22 mouse cellular contexts compared by ENCODE assay signal in genomic region chr14:17733779-17734137, GRCm38 (mm10).
DNase-seq lines count a peak whose midpoint lies in the region; ATAC-seq and TF ChIP-seq lines count a peak whose summit lies in the region.
"Had no signal": no experiment of that assay in that cellular context is flagged by ENCODE, and none has a peak within 500 bp of the region (broad histone marks: within the 10 kb centered on the region; RNA-seq: fewer than 3 reads in every experiment).

No protein-coding gene starts in this region.

- peak; percentile 67 for ATAC-seq in midbrain, embryonic 14.5 days (ENCODE audit: low FRiP score, low TSS enrichment)
- ATAC-seq: forebrain, postnatal 0 days had no signal

- no peaks in the 10 kb centered on the region for H3K27me3 ChIP-seq in cerebellum, adult 2 months (ENCODE audit: control insufficient read depth, insufficient read depth, low read length)
- no peaks in the 10 kb centered on the region for H3K27me3 ChIP-seq in midbrain, embryonic 14.5 days (ENCODE audit: control insufficient read depth, insufficient read depth, low read length)
- H3K27me3 ChIP-seq: hindbrain, embryonic 13.5 days; kidney, embryonic 15.5 days; liver, embryonic 13.5 days had no signal

- no peaks in the 10 kb centered on the region for H3K9me3 ChIP-seq in midbrain, embryonic 14.5 days (ENCODE audit: control insufficient read depth, low read length)
- H3K9me3 ChIP-seq: hindbrain, embryonic 13.5 days; kidney, embryonic 15.5 days; liver, embryonic 13.5 days had no signal

- TF ChIP-seq POLR2A in cerebellum, adult 2 months (IDR thresholded peaks at IDR 0.05; ENCODE audit: borderline replicate concordance, insufficient read depth, low read length), result no peak

- TF ChIP-seq CTCF in cerebellum, adult 2 months (IDR thresholded peaks at IDR 0.05; ENCODE audit: borderline replicate concordance, insufficient read depth, low read depth, low read length), result no peak

- no peak overlapping the region for H3K4me2 ChIP-seq in midbrain, embryonic 14.5 days (ENCODE audit: low read length)
- H3K4me2 ChIP-seq: hindbrain, embryonic 13.5 days; kidney, embryonic 15.5 days; liver, embryonic 13.5 days had no signal

- intact Hi-C loops in left cerebral cortex, postnatal 4 days (cut with DNase I), result no loop called here
- intact Hi-C loops in gastrocnemius, postnatal 14 days (cut with DNase I; ENCODE audit: low total_unique reads), result no loop called here

- peak; percentile 38 to 57 for DNase-seq in cerebellum, postnatal 14 days
- DNase-seq in cerebellum, adult 2 months, result no peak
- peak; percentile 55 for DNase-seq in left cerebral cortex, postnatal 4 days
- DNase-seq in left cerebral cortex, adult 9 months (ENCODE audit: low spot score in 2 of 2), result no peak
- DNase-seq in midbrain, embryonic 14.5 days, result peak; percentile 54
- DNase-seq in retina, postnatal 7 days (ENCODE audit: low read depth, low spot score), result peak; percentile 34
- no peak for DNase-seq in layer of hippocampus, postnatal 14 days (ENCODE audit: low spot score in 2 of 2)
- no peak for DNase-seq in gastrocnemius, postnatal 14 days
- DNase-seq: adrenal gland, postnatal 25 days; cerebellum, adult 11 months; cerebellum, postnatal 36 days; embryo, embryonic 11 days; forebrain, postnatal 0 days; gastrocnemius, postnatal 36 days; kidney, postnatal 4 days; liver, embryonic 13.5 days; lung, adult 2 months; lung, postnatal 14 days; thymus, postnatal 14 days had no signal

- H3K27ac ChIP-seq in cerebellum, adult 2 months (ENCODE audit: insufficient read depth, low read length), result no peak overlapping the region
- H3K27ac ChIP-seq in midbrain, embryonic 14.5 days (replicated peaks; ENCODE audit: low read depth, low read length), result no peak overlapping the region
- H3K27ac ChIP-seq: hindbrain, embryonic 13.5 days; kidney, embryonic 15.5 days; left cerebral cortex, adult 2 months; liver, embryonic 13.5 days had no signal

- no peaks in the 10 kb centered on the region for H3K36me3 ChIP-seq in midbrain, embryonic 14.5 days (ENCODE audit: control insufficient read depth, insufficient read depth, low read length)
- H3K36me3 ChIP-seq: hindbrain, embryonic 13.5 days; kidney, embryonic 15.5 days; liver, embryonic 13.5 days had no signal

- H3K9ac ChIP-seq in midbrain, embryonic 14.5 days (replicated peaks; ENCODE audit: low read length), result no peak overlapping the region
- H3K9ac ChIP-seq: forebrain, postnatal 0 days; hindbrain, embryonic 13.5 days; kidney, embryonic 15.5 days; liver, embryonic 13.5 days had no signal

- WGBS in cerebellum, adult 2 months, result 34% methylated on average over 2 of the region's 2 CpGs
- 27% methylated on average over 2 of the region's 2 CpGs for WGBS in midbrain, embryonic 14.5 days

- no peaks in the 10 kb centered on the region for H3K4me1 ChIP-seq in cerebellum, adult 2 months (ENCODE audit: control insufficient read depth, insufficient read depth, low read length)
- H3K4me1 ChIP-seq in midbrain, embryonic 14.5 days (ENCODE audit: control insufficient read depth, insufficient read depth, low read length), result peaks cover 2% of the 10 kb centered on the region; the same call in 1 of the 2 replicates
- H3K4me1 ChIP-seq: kidney, embryonic 15.5 days; liver, embryonic 13.5 days had no signal

- H3K4me3 ChIP-seq in cerebellum, adult 2 months (replicated peaks; ENCODE audit: insufficient read depth, low read depth, low read length), result no peak overlapping the region
- H3K4me3 ChIP-seq in midbrain, embryonic 14.5 days (replicated peaks; ENCODE audit: low read depth, low read length), result no peak overlapping the region
- H3K4me3 ChIP-seq: hindbrain, embryonic 13.5 days; kidney, embryonic 15.5 days; left cerebral cortex, adult 2 months; liver, embryonic 13.5 days had no signal

Comparison
In these comparisons a context has a peak if more than half of its experiments do, and no peak if none do; other contexts are left out.
1. DNase-seq: peak in cerebellum, postnatal 14 days (2 of 2), left cerebral cortex, postnatal 4 days (single experiment), midbrain, embryonic 14.5 days (single experiment) and retina, postnatal 7 days (single experiment); none in cerebellum, adult 2 months (0 of 2), left cerebral cortex, adult 9 months (0 of 2), layer of hippocampus, postnatal 14 days (0 of 2) and gastrocnemius, postnatal 14 days (single experiment).